Mouse (Mus musculus) kidney, adult 18-20 months (tissue): ENCODE data around the gene Cdk5r1.

Experiments
- DNase-seq: peaks from one replicate; pipeline ENCODE4 v3.0.0; 2021

The Cdk5r1 gene

GRCm38 (mm10) chr11:80481409-80482050 lies 4.7 kb downstream of the Cdk5r1 start:
- no peak for DNase-seq

GRCm38 (mm10) chr11:80482347-80482746 lies 5.5 kb downstream of the Cdk5r1 start:
- no peak for DNase-seq

- DNase-seq = no peak
Measured at GRCm38 (mm10) chr11:80482921-80483320, 6.1 kb downstream of the Cdk5r1 start.

- DNase-seq = no peak
Measured at GRCm38 (mm10) chr11:80483536-80484067, 6.8 kb downstream of the Cdk5r1 start.

- no peak for DNase-seq
Measured at GRCm38 (mm10) chr11:80484191-80484791, 7.5 kb downstream of the Cdk5r1 start.

- no peak for DNase-seq
Measured at GRCm38 (mm10) chr11:80485120-80485551, 8.3 kb downstream of the Cdk5r1 start.

- DNase-seq = no peak
Measured at GRCm38 (mm10) chr11:80485622-80486206, 8.9 kb downstream of the Cdk5r1 start.

GRCm38 (mm10) chr11:80487904-80488587 lies 11.2 kb downstream of the Cdk5r1 start:
- DNase-seq = no peak

- no peak for DNase-seq
Measured at GRCm38 (mm10) chr11:80489172-80489881, 12.5 kb downstream of the Cdk5r1 start.

GRCm38 (mm10) chr11:80489882-80490196 lies 13.0 kb downstream of the Cdk5r1 start:
- DNase-seq = no peak

- no peak for DNase-seq
Measured at GRCm38 (mm10) chr11:80490831-80491230, 14.0 kb downstream of the Cdk5r1 start.

GRCm38 (mm10) chr11:80493186-80493585 lies 16.4 kb downstream of the Cdk5r1 start:
- no peak for DNase-seq

GRCm38 (mm10) chr11:80494852-80495251 lies 18.0 kb downstream of the Cdk5r1 start:
- DNase-seq = no peak

GRCm38 (mm10) chr11:80495972-80496371 lies 19.1 kb downstream of the Cdk5r1 start:
- no peak for DNase-seq

GRCm38 (mm10) chr11:80496640-80497039 lies 19.8 kb downstream of the Cdk5r1 start:
- no peak for DNase-seq

- DNase-seq = no peak
Measured at GRCm38 (mm10) chr11:80497225-80497919, 20.5 kb downstream of the Cdk5r1 start.

GRCm38 (mm10) chr11:80498328-80499070 lies 21.7 kb downstream of the Cdk5r1 start:
- no peak for DNase-seq

- no peak for DNase-seq
Measured at GRCm38 (mm10) chr11:80499550-80499952, 22.7 kb downstream of the Cdk5r1 start.

- DNase-seq = no peak
Measured at GRCm38 (mm10) chr11:80503281-80503680, 26.5 kb downstream of the Cdk5r1 start.

- no peak for DNase-seq
Measured at GRCm38 (mm10) chr11:80503726-80504452, 27.1 kb downstream of the Cdk5r1 start.
